Mouse (Mus musculus): Measurements from ENCODE around the gene Atn1. TPM values are rescaled to one million over a fixed set of nuclear protein-coding genes. Genes with fewer than 3 reads are reported as not detected.
"Not testable (repeated sequence)": the region's sequence is repeated elsewhere in the genome, so short reads cannot be mapped to it uniquely, and the experiment has no call there.

Atn1 gene
- polyA plus RNA-seq (2014; fragmentation: Nextera tagmentation; extraction: Ambion mirVana) = 8.2 and 8.4 TPM in 2 replicates

DNA sequence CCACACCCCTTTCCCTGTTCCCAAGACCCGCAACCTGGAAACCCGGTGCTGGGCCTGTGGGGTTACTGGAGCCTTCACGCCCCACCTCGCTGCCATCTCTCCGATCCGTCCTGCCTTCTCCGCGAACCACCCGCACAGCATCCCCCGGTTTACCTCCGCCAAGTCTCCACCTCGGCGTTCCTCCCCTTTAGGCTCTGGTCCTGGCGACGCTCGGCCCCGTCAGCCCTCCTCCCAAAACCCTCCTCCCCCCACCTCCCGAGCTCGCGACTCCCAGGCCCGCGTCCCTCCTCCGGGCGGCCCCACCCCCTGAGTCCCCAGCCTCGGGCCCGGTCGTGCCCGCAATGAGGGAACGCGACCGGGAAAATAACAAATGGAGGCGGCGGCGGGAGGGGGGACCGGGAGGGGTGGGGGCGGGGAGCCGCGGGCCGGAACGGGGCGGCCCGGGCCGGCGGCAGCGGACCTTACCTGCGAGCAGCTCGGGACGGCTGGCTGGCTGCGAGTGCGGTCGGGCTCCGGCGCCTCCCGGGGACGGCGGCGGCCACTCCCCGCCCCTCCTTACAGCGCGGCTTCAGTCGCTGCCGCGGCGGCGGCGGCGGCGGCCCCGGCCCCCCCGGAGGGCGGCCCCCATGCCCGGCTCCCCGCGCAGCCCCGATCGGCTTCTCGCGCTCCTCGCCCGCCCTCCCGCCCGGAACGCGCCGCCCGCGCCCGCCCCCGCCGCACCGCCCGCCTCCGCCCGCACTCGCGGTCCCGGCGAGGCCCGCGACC, at the start of gene Atn1, which contains the start of gene Gm45234:
TSS of gene Atn1 (minus strand) at position 694 of the 765 bp plus-strand sequence.
TSS of gene Gm45234 (minus strand) at position 191 of the 765 bp plus-strand sequence.
- Histone ChIP-seq H3K36me3 (ENCODE audit: control insufficient read depth, insufficient read depth, low read length) (no peaks in the 10 kb centered on the region), H3K27me3 (ENCODE audit: control insufficient read depth, insufficient read depth, low read length) (no peaks in the 10 kb centered on the region), H3K4me2 (peak within 1 kb of the TSS; percentile 68), H3K9ac (ENCODE audit: low read length) (peak within 1 kb of the TSS; percentile 85), H3K27ac (ENCODE audit: low read depth, low read length) (peak within 1 kb of the TSS; percentile 92), H3K4me1 (ENCODE audit: control insufficient read depth, insufficient read depth, low read length) (peaks cover 34% of the 10 kb centered on the region), H3K9me3 (ENCODE audit: control insufficient read depth, low read length) (no peaks in the 10 kb centered on the region), H3K4me3 (ENCODE audit: low read depth, low read length) (peak within 1 kb of the TSS; percentile 87)
- ATAC-seq (ENCODE audit: low FRiP score) = peak; percentile 68
- peak; percentile 94 for DNase-seq (ENCODE audit: low spot score, missing footprints)
- under 1% methylated on average over 57 of the region's 100 CpGs for WGBS

DNA sequence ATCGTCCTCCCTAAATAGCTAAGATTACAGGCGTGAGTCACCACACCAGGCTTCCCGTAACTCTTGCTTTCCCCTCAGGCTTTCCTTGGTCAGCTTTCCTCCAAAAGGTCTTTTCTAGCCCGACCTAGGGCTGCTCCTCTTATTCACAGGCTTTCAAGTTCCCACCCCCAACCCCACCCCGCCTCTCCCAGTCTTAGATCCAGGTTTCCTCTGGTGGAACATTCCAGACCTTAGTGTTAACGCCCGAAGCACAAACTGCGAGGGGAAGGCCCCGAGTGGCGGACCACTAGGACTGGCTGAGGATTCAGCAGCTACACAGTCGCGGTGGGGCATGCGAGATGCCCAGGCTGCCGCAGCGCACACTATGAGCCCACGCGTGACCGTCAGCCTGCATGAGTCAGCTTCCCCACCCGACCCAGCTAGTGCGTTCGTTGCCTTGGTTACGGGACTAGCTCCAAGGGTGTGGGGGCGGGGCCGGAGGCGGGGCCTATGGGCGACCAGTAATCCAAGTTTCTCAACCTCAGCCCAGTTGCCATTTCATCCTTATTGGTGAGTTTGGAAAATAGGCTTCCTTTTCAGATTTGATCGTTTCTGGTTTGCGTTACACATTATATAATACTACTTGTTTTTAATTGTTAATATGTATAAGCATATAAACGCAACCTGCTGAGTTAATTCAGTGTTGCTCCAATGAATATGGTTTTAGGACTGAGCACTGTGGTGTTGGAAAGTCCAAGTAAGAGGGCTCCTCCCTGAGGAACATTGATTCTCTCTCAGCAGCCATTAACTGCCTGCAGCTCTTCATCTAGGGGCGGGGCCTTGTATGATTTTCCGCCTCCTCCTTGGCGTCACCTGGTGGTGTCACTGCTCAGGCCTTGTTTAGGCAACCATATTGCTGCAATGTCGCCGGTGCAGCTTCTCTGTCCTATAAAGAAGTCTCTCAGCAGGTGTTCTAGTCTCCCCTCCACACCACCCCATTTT, 49.3 kb upstream of the Atn1 start:
- WGBS = 3% methylated on average over 34 of the region's 34 CpGs

GRCm38 (mm10) chr6:124804341-124804740, 48.0 kb upstream of the Atn1 start:
- WGBS = 92% methylated on average over 3 of the region's 3 CpGs
- H3K4me2 ChIP-seq = no peak overlapping the region
- no peak for ATAC-seq (ENCODE audit: low FRiP score)
- DNase-seq (ENCODE audit: low spot score, missing footprints) = no peak
- no peaks in the 10 kb centered on the region for H3K36me3 ChIP-seq (ENCODE audit: control insufficient read depth, insufficient read depth, low read length)
- H3K4me3 ChIP-seq (ENCODE audit: low read depth, low read length) = no peak overlapping the region
- no peaks in the 10 kb centered on the region for H3K27me3 ChIP-seq (ENCODE audit: control insufficient read depth, insufficient read depth, low read length)
- no peaks in the 10 kb centered on the region for H3K9me3 ChIP-seq (ENCODE audit: control insufficient read depth, low read length)
- H3K9ac ChIP-seq (ENCODE audit: low read length) = no peak overlapping the region
- no peak overlapping the region for H3K27ac ChIP-seq (ENCODE audit: low read depth, low read length)
- H3K4me1 ChIP-seq (ENCODE audit: control insufficient read depth, insufficient read depth, low read length) = peaks cover 10% of the 10 kb centered on the region

More for the DNA sequence above, 49.3 kb upstream of the Atn1 start:
- peak; percentile 99 for DNase-seq (ENCODE audit: low spot score, missing footprints)
- Histone ChIP-seq H3K4me2 (peak overlapping the region; percentile 47), H3K36me3 (ENCODE audit: control insufficient read depth, insufficient read depth, low read length) (no peaks in the 10 kb centered on the region), H3K27me3 (ENCODE audit: control insufficient read depth, insufficient read depth, low read length) (no peaks in the 10 kb centered on the region), H3K27ac (ENCODE audit: low read depth, low read length) (peak overlapping the region; percentile 40; the same call in 1 of the 2 replicates), H3K4me1 (ENCODE audit: control insufficient read depth, insufficient read depth, low read length) (peaks cover 20% of the 10 kb centered on the region), H3K9ac (ENCODE audit: low read length) (peak overlapping the region; percentile 37; the same call in 1 of the 2 replicates), H3K9me3 (ENCODE audit: control insufficient read depth, low read length) (no peaks in the 10 kb centered on the region), H3K4me3 (ENCODE audit: low read depth, low read length) (peak overlapping the region; percentile 22)
- peak; percentile 77 for ATAC-seq (ENCODE audit: low FRiP score)

GRCm38 (mm10) chr6:124803691-124804090, 47.4 kb upstream of the Atn1 start:
- peak; percentile 75 for DNase-seq (ENCODE audit: low spot score, missing footprints)
- H3K9me3 ChIP-seq (ENCODE audit: control insufficient read depth, low read length); H3K4me1 ChIP-seq (ENCODE audit: control insufficient read depth, insufficient read depth, low read length); ATAC-seq (ENCODE audit: low FRiP score); H3K36me3 ChIP-seq (ENCODE audit: control insufficient read depth, insufficient read depth, low read length); H3K27ac ChIP-seq (ENCODE audit: low read depth, low read length); H3K9ac ChIP-seq (ENCODE audit: low read length); H3K4me2 ChIP-seq; H3K4me3 ChIP-seq (ENCODE audit: low read depth, low read length); H3K27me3 ChIP-seq (ENCODE audit: control insufficient read depth, insufficient read depth, low read length): not testable (repeated sequence)
- WGBS = 95% methylated on average over 4 of the region's 4 CpGs

GRCm38 (mm10) chr6:124803061-124803460, 46.7 kb upstream of the Atn1 start:
- H3K27me3 ChIP-seq (ENCODE audit: control insufficient read depth, insufficient read depth, low read length) = no peaks in the 10 kb centered on the region
- H3K9ac ChIP-seq (ENCODE audit: low read length) = no peak overlapping the region
- H3K4me1 ChIP-seq (ENCODE audit: control insufficient read depth, insufficient read depth, low read length) = peaks cover 3% of the 10 kb centered on the region; the same call in 1 of the 2 replicates
- ATAC-seq (ENCODE audit: low FRiP score) (no peak), DNase-seq (ENCODE audit: low spot score, missing footprints) (peak; percentile 57)
- no peaks in the 10 kb centered on the region for H3K36me3 ChIP-seq (ENCODE audit: control insufficient read depth, insufficient read depth, low read length)
- H3K4me2 ChIP-seq = no peak overlapping the region
- H3K9me3 ChIP-seq (ENCODE audit: control insufficient read depth, low read length) = no peaks in the 10 kb centered on the region
- WGBS = 72% methylated on average over 3 of the region's 3 CpGs
- H3K27ac ChIP-seq (ENCODE audit: low read depth, low read length) = no peak overlapping the region
- no peak overlapping the region for H3K4me3 ChIP-seq (ENCODE audit: low read depth, low read length)

GRCm38 (mm10) chr6:124802400-124802799, 46.1 kb upstream of the Atn1 start:
- peak; percentile 85 for DNase-seq (ENCODE audit: low spot score, missing footprints)
- ATAC-seq (ENCODE audit: low FRiP score) = not testable (repeated sequence)
- 12% methylated on average over 6 of the region's 9 CpGs for WGBS

GRCm38 (mm10) chr6:124796200-124796599, 39.9 kb upstream of the Atn1 start:
- no peaks in the 10 kb centered on the region for H3K4me1 ChIP-seq (ENCODE audit: control insufficient read depth, insufficient read depth, low read length)
- DNase-seq (ENCODE audit: low spot score, missing footprints) (peak; percentile 23), ATAC-seq (ENCODE audit: low FRiP score) (no peak)
- WGBS = 77% methylated on average over 2 of the region's 2 CpGs
- H3K27me3 ChIP-seq (ENCODE audit: control insufficient read depth, insufficient read depth, low read length) = no peaks in the 10 kb centered on the region
- H3K9ac ChIP-seq (ENCODE audit: low read length) = no peak overlapping the region
- H3K4me3 ChIP-seq (ENCODE audit: low read depth, low read length) = no peak overlapping the region
- H3K4me2 ChIP-seq = no peak overlapping the region
- no peak overlapping the region for H3K27ac ChIP-seq (ENCODE audit: low read depth, low read length)
- no peaks in the 10 kb centered on the region for H3K36me3 ChIP-seq (ENCODE audit: control insufficient read depth, insufficient read depth, low read length)
- no peaks in the 10 kb centered on the region for H3K9me3 ChIP-seq (ENCODE audit: control insufficient read depth, low read length)

More at GRCm38 (mm10) chr6:124802400-124802799, 46.1 kb upstream of the Atn1 start:
- H3K4me1 ChIP-seq (ENCODE audit: control insufficient read depth, insufficient read depth, low read length); H3K36me3 ChIP-seq (ENCODE audit: control insufficient read depth, insufficient read depth, low read length); H3K27me3 ChIP-seq (ENCODE audit: control insufficient read depth, insufficient read depth, low read length); H3K9ac ChIP-seq (ENCODE audit: low read length); H3K4me2 ChIP-seq; H3K9me3 ChIP-seq (ENCODE audit: control insufficient read depth, low read length); H3K4me3 ChIP-seq (ENCODE audit: low read depth, low read length); H3K27ac ChIP-seq (ENCODE audit: low read depth, low read length): not testable (repeated sequence)

DNA sequence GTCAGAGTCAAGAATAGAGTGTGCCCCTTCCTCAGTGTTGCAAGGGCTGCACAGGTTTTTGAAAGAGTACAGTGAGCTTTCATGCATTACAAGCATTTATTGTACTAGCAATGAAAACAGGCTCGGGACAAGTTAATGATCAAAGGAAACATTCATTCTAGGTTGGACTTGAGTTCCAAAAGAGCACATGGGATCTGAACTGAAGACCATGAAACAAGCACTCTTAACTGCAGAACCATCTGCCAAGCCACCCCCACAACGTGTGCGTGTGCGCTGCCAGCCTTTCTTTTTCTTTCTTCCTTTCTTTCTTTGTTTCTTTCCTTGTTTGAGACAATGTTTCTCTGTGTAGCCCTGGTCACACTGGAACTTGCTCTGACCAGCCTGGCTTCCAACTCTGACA, 39.5 kb upstream of the Atn1 start:
- ATAC-seq (ENCODE audit: low FRiP score) (no peak), DNase-seq (ENCODE audit: low spot score, missing footprints) (peak; percentile 61)
- no peaks in the 10 kb centered on the region for H3K36me3 ChIP-seq (ENCODE audit: control insufficient read depth, insufficient read depth, low read length)
- no peak overlapping the region for H3K9ac ChIP-seq (ENCODE audit: low read length)
- no peak overlapping the region for H3K4me2 ChIP-seq
- no peaks in the 10 kb centered on the region for H3K27me3 ChIP-seq (ENCODE audit: control insufficient read depth, insufficient read depth, low read length)
- H3K27ac ChIP-seq (ENCODE audit: low read depth, low read length) = no peak overlapping the region
- H3K4me3 ChIP-seq (ENCODE audit: low read depth, low read length) = no peak overlapping the region
- H3K9me3 ChIP-seq (ENCODE audit: control insufficient read depth, low read length) = no peaks in the 10 kb centered on the region
- no peaks in the 10 kb centered on the region for H3K4me1 ChIP-seq (ENCODE audit: control insufficient read depth, insufficient read depth, low read length)
- WGBS = 86% methylated on average over 4 of the region's 4 CpGs

Measured in midbrain, embryonic 11.5 days (tissue).